Mouse (Mus musculus): ENCODE measurements around the gene Cyth3. TPM values are rescaled to one million over a fixed set of nuclear protein-coding genes. Genes with fewer than 3 reads are reported as not detected.

The Cyth3 gene
- total and polyA plus RNA-seq, 2 experiments from 2014 or later: 35.5 to 43.3 TPM

GRCm38 (mm10) chr5:143615353-143615752 lies 6.9 kb upstream of the Cyth3 start:
- no peak for TF ChIP-seq CTCF (IDR thresholded peaks at IDR 0.05; ENCODE audit: low read depth)
- 91% methylated on average over 2 of the region's 2 CpGs for WGBS
- H3K36me3 ChIP-seq (ENCODE audit: insufficient read depth, low read length): no peaks in the 10 kb centered on the region
- ATAC-seq (no peak), DNase-seq (ENCODE audit: low spot score) (no peak)
- no peak overlapping the region for H3K4me3 ChIP-seq (ENCODE audit: low read length)
- H3K27me3 ChIP-seq (ENCODE audit: insufficient read depth, low read length): no peaks in the 10 kb centered on the region
- no peak overlapping the region for H3K27ac ChIP-seq
- H3K4me2 ChIP-seq (ENCODE audit: low read depth, low read length): no peak overlapping the region
- H3K4me1 ChIP-seq (ENCODE audit: insufficient read depth, low read length): no peaks in the 10 kb centered on the region
- H3K9ac ChIP-seq (replicated peaks; ENCODE audit: low read length): no peak overlapping the region
- H3K9me3 ChIP-seq (ENCODE audit: low read length): no peaks in the 10 kb centered on the region

GRCm38 (mm10) chr5:143616116-143616515 lies 6.1 kb upstream of the Cyth3 start:
- H3K36me3 ChIP-seq (ENCODE audit: insufficient read depth, low read length): no peaks in the 10 kb centered on the region
- no peak for ATAC-seq
- no peak for TF ChIP-seq CTCF (IDR thresholded peaks at IDR 0.05; ENCODE audit: low read depth)
- H3K4me1 ChIP-seq (ENCODE audit: insufficient read depth, low read length): no peaks in the 10 kb centered on the region
- no peaks in the 10 kb centered on the region for H3K9me3 ChIP-seq (ENCODE audit: low read length)
- H3K27me3 ChIP-seq (ENCODE audit: insufficient read depth, low read length): no peaks in the 10 kb centered on the region
- DNase-seq (ENCODE audit: low spot score): no peak
- no peak overlapping the region for H3K9ac ChIP-seq (replicated peaks; ENCODE audit: low read length)
- 87% methylated on average over 4 of the region's 4 CpGs for WGBS
- H3K4me2 ChIP-seq (ENCODE audit: low read depth, low read length): no peak overlapping the region
- H3K27ac ChIP-seq: no peak overlapping the region
- H3K4me3 ChIP-seq (ENCODE audit: low read length): no peak overlapping the region

DNA sequence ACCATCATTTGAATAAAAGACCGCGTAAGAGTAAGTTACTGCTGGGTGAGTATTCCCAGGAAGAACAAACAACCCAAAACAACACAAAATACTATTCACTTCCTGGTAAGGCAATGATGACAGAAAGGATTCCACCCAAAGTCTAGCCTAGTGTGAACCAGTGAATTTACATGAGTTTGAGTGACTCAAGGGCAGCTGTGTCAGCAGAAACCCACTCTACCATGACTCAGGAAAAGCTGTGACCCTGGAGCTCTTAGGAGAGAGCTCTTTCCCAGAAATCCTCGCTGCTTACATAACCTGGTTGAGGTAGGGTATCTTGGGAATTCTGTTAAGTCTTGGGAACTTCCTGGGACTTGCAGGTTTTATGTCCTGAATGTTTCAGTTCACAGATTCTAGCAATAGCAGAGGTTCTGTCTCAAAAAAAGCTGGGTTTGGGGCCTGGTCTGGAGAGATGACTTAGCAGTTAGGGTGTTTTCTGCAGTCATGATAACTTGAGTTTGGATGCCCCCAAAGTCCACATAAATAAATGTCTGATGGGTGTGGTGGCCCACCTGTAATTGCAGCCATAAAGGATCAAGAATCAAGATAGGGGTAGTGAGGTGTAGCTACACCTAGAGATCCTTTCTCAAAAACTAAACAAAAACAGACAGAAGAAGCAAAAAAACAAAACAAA lies 5.5 kb upstream of the Cyth3 start:
- Histone ChIP-seq H3K4me2 (ENCODE audit: low read depth, low read length) (no peak overlapping the region), H3K27me3 (ENCODE audit: insufficient read depth, low read length) (no peaks in the 10 kb centered on the region), H3K36me3 (ENCODE audit: insufficient read depth, low read length) (no peaks in the 10 kb centered on the region), H3K4me3 (ENCODE audit: low read length) (no peak overlapping the region), H3K27ac (no peak overlapping the region), H3K9me3 (ENCODE audit: low read length) (no peaks in the 10 kb centered on the region), H3K4me1 (ENCODE audit: insufficient read depth, low read length) (no peaks in the 10 kb centered on the region), H3K9ac (replicated peaks; ENCODE audit: low read length) (no peak overlapping the region)
- no peak for ATAC-seq
- 88% methylated on average over 3 of the region's 3 CpGs for WGBS
- no peak for DNase-seq (ENCODE audit: low spot score)
- TF ChIP-seq CTCF (IDR thresholded peaks at IDR 0.05; ENCODE audit: low read depth): no peak

DNA sequence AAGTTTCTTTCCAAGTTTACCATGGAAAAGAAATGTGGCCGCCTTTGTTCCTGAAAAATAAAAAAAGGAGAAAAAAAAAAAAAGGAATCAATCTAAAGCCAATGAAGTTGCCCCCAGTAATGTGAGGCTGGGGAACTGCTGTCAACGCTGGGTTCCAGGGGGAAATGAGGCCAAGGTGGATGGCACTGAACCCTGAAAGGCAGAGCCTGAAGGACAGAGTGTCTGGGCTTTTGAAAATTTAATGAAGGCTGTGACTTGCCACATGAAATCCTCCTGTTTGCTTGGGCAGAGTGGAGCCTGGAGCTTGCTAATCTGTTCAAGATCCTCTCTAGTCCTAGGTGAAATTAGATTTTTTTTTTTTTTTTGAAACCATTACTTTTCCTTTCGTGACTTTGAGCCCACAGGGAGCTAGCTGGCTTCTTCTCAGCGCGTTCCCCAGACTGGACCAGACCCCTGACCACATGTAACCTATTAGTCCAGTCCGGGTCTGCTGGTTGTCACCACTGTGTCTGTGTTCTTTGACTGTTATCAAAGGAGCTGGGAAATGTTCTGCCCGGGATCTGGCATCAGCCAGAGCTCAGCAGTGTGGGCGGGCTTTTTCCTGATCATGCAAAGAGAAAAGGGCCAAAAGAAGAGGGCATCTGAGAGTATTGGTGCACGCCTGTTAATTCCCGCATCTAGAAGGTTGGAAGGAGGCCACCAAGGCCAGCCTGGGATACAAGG lies 4.6 kb upstream of the Cyth3 start:
- Histone ChIP-seq H3K4me2 (ENCODE audit: low read depth, low read length) (no peak overlapping the region), H3K4me3 (ENCODE audit: low read length) (no peak overlapping the region), H3K27me3 (ENCODE audit: insufficient read depth, low read length) (no peaks in the 10 kb centered on the region), H3K36me3 (ENCODE audit: insufficient read depth, low read length) (no peaks in the 10 kb centered on the region), H3K9me3 (ENCODE audit: low read length) (no peaks in the 10 kb centered on the region), H3K4me1 (ENCODE audit: insufficient read depth, low read length) (no peaks in the 10 kb centered on the region), H3K27ac (no peak overlapping the region), H3K9ac (replicated peaks; ENCODE audit: low read length) (no peak overlapping the region)
- no peak for TF ChIP-seq CTCF (IDR thresholded peaks at IDR 0.05; ENCODE audit: low read depth)
- 48% methylated on average over 10 of the region's 10 CpGs for WGBS
- no peak for DNase-seq (ENCODE audit: low spot score)
- ATAC-seq: no peak

DNA sequence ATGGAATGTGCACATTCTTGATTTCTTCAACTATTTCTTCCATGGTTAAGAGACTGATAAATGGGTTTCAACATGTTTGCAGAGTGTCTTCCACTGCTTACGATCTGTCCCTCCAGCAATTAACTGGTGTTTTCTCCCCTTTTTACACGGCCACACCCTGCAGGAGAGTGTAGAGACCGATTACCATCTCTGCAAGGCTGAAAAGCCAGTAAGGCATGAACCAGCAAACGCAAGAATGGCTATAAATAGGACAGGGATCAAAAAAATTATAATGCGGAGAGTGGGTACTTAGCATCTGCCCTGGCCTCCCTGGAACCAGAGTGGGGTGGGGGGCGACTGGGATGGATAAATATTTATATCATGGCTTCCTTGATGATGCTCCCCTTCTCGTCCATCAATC lies 3.7 kb upstream of the Cyth3 start:
- no peaks in the 10 kb centered on the region for H3K27me3 ChIP-seq (ENCODE audit: insufficient read depth, low read length)
- no peak for DNase-seq (ENCODE audit: low spot score)
- ATAC-seq: no peak
- no peak for TF ChIP-seq CTCF (IDR thresholded peaks at IDR 0.05; ENCODE audit: low read depth)
- 0 out of 2 replicates have a peak, but pooled peaks cover 3% of the 10 kb centered on the region for H3K4me1 ChIP-seq (ENCODE audit: insufficient read depth, low read length)
- WGBS: 69% methylated on average over 7 of the region's 7 CpGs
- H3K4me3 ChIP-seq (ENCODE audit: low read length): no peak overlapping the region
- H3K36me3 ChIP-seq (ENCODE audit: insufficient read depth, low read length): no peaks in the 10 kb centered on the region
- no peak overlapping the region for H3K27ac ChIP-seq
- H3K4me2 ChIP-seq (ENCODE audit: low read depth, low read length): no peak overlapping the region
- no peaks in the 10 kb centered on the region for H3K9me3 ChIP-seq (ENCODE audit: low read length)
- H3K9ac ChIP-seq (replicated peaks; ENCODE audit: low read length): no peak overlapping the region

DNA sequence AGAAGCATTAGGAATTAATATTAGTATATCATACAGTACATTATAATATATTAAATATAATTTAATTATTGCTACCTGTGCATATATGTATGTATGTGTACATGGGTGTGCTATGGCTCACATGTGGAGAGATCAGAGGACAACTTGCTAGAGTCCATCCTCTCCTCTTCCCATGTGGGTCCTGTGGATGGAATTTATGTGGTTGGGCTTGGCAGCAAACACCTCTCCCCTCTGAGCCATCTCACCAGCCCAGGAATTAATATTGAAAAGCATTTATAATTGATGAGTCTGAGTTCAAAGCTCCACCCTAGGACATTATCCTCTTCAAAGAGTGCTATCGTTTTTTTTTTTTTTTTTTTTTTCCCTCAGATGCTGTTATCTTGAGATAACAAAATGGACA lies 2.1 kb upstream of the Cyth3 start:
- H3K4me2 ChIP-seq (ENCODE audit: low read depth, low read length): no peak overlapping the region
- H3K4me3 ChIP-seq (ENCODE audit: low read length): no peak overlapping the region
- DNase-seq (ENCODE audit: low spot score): no peak
- TF ChIP-seq CTCF (IDR thresholded peaks at IDR 0.05; ENCODE audit: low read depth): no peak
- no peak overlapping the region for H3K27ac ChIP-seq
- WGBS: 19% methylated on average over 1 of the region's 1 CpGs
- no peaks in the 10 kb centered on the region for H3K9me3 ChIP-seq (ENCODE audit: low read length)
- no peaks in the 10 kb centered on the region for H3K27me3 ChIP-seq (ENCODE audit: insufficient read depth, low read length)
- 0 out of 2 replicates have a peak, but pooled peaks cover 3% of the 10 kb centered on the region for H3K4me1 ChIP-seq (ENCODE audit: insufficient read depth, low read length)
- H3K36me3 ChIP-seq (ENCODE audit: insufficient read depth, low read length): no peaks in the 10 kb centered on the region
- H3K9ac ChIP-seq (replicated peaks; ENCODE audit: low read length): no peak overlapping the region
- no peak for ATAC-seq

DNA sequence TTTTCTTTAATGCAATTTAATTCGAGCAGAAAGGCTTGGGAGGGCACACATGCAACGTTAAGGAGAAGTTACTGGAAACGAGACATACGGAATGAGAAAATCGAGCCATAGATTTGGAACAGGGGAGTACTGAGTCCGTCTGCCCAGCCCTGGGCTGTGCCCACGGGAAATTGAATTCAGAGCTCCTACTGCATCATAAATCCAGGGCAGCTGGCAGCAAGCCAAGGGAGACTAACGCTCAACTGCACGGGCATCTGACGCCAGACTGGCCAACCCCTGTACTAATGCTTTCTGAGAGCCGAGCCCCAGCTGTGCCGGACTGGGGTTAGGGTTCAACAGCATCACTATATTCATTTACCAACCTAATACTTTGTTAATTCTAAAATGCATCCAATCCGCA lies 1.3 kb upstream of the Cyth3 start:
- WGBS: 22% methylated on average over 13 of the region's 13 CpGs
- H3K27ac ChIP-seq: no peak overlapping the region
- H3K4me2 ChIP-seq (ENCODE audit: low read depth, low read length): no peak overlapping the region
- H3K4me1 ChIP-seq (ENCODE audit: insufficient read depth, low read length): peaks cover 4% of the 10 kb centered on the region; the same call in 1 of the 2 replicates
- no peak overlapping the region for H3K9ac ChIP-seq (replicated peaks; ENCODE audit: low read length)
- H3K36me3 ChIP-seq (ENCODE audit: insufficient read depth, low read length): no peaks in the 10 kb centered on the region
- no peaks in the 10 kb centered on the region for H3K27me3 ChIP-seq (ENCODE audit: insufficient read depth, low read length)
- ATAC-seq: no peak
- no peak for TF ChIP-seq CTCF (IDR thresholded peaks at IDR 0.05; ENCODE audit: low read depth)
- H3K4me3 ChIP-seq (ENCODE audit: low read length): no peak overlapping the region
- DNase-seq (ENCODE audit: low spot score): peak; percentile 79
- H3K9me3 ChIP-seq (ENCODE audit: low read length): no peaks in the 10 kb centered on the region
